Mouse (Mus musculus): ENCODE data around the gene Fzd2. TPM values are rescaled to one million over a fixed set of nuclear protein-coding genes. Genes with fewer than 3 reads are reported as not detected.

Gene Fzd2
- total RNA-seq, 2 experiments from 2014 or later, result 9.3 to 11.3 TPM

- DNase-seq (ENCODE audit: low spot score in 2 of 2), result no peak
- intact Hi-C loops (cut with DNase I), result no loop called here
Measured at GRCm38 (mm10) chr11:102609483-102609882, 5.3 kb downstream of the Fzd2 start.

DNA sequence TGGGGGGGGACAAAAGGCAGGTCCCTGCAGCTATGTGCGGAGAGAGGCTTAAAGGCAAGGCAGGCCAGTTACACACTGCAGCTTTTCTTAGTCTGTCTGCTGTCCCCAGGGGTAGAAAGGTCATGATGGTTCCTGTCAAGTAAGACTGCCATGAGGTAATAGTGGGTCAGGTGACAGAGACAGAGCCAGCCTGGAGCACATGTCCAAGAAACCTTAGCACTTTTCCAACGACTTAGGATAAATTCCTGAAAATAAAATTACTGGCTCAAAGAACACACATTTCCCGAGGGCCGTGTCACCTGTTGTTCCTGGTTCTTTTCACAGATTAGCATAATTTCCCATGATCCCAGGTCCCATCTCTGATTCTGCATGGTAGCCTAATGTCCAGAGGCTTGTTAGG is 6.1 kb downstream of the Fzd2 start:
- intact Hi-C loops (cut with DNase I), result no loop called here
- no peak for DNase-seq (ENCODE audit: low spot score in 2 of 2)

DNA sequence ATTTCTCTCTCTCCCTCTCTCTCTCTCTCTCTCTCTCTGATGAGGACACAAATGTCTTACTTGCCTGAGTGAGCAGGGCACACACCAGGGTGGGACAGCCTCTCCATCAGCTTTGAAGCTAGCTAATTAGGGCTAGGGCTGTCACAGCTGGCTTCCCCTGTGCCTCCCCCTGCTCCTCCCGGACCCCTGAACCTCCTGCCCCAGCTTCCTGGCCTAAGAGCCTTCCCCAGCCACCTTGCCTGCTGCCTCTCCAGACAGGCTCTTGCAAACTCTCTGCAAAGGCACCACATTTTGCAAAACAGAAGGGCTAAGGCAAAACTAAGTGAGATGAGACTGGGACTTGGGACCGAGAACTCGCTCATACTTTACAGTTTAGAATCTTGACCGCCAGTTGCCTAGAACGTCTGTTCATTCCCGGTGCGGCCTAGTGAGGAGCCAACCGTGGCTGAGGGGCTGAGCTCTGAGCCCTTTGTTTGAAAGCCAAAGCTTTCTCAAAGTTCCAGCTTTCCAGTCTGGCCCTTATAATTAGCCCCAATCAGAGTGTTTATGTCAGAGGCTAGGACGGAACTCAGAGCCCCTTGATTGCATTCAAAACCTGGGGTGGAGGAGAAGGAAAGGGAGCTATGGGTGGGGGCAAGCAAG is 6.6 kb downstream of the Fzd2 start:
- no peak for DNase-seq (ENCODE audit: low spot score in 2 of 2)
- intact Hi-C loops (cut with DNase I), result no loop called here

DNA sequence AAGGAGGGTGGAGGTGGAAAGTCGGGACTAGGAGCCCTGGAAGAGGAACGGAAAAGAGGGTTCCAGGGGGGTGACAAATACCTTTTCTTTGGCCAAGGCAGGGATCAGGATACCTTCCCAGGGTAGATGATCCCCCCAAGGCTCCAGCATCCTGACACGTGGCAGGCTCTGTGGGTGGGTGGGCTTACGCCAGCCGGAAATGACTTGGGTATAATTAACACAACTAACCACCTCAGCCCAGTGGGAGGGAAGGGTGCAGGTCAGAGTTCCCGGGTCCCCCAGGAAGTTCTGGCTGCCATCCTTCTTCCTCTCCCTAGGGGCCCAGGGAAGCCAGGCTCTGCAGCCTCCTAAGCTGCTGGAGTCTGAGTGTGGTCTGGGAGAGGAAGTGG is 7.1 kb downstream of the Fzd2 start:
- no peak for DNase-seq (ENCODE audit: low spot score in 2 of 2)
- intact Hi-C loops (cut with DNase I), result no loop called here

- DNase-seq (ENCODE audit: low spot score in 2 of 2), result no peak
- intact Hi-C loops (cut with DNase I), result no loop called here
Measured at GRCm38 (mm10) chr11:102619449-102619848, 15.3 kb downstream of the Fzd2 start.

DNA sequence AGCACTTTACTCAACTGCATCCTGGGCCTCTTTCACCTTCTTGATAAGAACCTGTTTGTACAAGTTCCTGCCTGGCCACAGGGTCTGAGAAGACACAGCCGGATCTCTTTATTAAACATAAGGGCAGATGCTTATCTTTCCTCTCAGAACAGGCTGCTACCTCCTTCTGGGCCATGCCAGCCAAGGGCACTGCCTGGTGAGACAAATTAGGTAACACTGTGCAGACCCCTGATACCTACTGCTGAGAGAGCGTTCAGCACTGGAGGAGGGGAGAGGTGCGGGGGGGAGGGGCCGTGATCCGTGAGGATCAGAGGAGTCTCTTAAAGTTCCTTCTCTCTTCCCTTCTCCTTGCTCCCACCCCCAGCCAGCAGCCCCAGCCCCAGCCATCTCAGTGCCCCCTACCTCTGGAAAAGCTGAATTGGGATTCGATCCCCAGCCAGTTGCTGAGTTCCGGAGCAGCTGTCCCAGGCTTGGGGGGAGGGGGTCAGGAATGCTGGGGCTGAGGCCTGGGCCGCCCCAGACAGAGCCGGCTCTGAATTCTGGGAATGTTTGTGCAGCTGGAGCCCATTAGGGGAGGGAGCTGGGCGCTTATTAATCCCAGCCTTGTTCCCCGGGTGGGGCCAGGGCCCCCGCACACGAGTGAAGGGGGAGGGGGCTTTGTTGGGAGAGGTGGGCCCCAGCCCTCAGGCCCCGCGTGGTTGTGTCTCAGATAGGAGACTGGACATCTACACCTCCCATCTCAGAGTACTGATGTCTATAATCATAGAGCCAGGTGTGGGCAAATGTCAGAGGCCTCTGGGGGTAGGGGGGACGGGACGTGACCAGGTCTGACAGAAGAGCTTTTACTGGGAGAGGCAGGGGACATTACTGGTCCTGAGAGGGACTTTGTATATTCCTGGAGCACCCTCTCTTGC is 19.9 kb downstream of the Fzd2 start:
- no peak for DNase-seq (ENCODE audit: low spot score in 2 of 2)

DNA sequence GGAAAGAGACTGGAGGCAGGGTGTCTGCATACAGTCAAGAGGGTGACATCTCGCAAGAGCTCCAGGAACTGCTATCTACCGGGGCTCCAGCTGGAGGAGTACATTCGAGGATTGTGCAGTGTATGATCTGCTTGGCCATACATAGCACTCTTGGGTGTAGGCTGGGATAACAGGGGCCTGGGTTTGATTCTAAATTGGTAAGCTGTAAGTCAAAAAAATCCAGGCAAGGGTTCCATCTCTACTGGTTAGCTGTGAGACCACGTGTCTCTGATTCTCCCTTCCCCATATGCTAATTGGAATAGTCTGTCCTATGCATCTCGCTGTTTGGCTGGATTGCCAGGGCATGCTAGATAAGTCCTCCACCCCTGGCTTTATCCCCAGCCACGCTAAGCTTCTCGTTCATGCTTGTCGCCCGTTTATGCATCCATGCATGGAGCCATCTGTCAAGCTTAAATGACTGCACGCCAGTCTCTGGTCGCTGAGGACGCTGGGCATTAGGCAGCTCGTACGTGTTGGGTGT is 20.8 kb downstream of the Fzd2 start:
- intact Hi-C loops (cut with DNase I), result no loop called here
- no peak for DNase-seq (ENCODE audit: low spot score in 2 of 2)

More for the DNA sequence above, 19.9 kb downstream of the Fzd2 start:
- intact Hi-C loops (cut with DNase I), result no loop called here

DNA sequence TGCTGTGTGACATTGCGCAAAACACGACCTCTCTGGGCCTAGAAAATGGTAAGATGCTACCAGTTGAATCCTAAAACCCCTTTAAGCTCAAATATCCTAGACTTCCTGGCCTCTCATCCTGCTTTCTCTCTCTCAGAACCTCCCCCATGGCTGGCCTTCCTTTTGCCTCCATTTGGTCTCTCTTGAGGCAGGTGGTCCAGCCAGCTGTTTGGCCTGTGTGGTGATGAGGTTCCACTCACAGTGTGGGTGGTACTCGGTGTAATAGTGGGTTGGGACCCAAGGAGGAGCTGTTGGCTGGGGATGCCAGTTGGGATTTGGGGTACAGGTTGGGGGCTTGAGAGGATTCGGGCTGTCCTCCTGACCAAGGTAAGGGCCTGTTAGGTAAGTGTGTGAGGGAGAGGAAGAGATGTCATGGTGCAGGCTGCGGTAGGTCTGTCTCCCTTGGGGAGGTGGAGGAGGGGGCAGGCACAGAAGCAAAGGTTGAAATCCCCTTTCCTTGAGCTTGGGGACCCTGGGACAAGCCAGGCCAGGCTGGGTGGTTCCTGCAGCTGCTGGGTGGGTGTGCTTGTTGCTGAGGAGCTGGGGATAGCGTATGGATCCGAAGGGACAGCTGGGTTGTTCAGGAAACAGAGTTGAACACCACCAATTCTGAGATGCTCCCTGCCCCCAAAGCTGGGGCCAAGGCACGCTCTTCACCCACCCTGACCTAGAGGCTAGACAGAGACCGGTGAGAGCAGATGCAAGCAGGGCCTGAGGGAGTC is 23.2 kb downstream of the Fzd2 start:
- intact Hi-C loops (cut with DNase I), result no loop called here
- DNase-seq (ENCODE audit: low spot score in 2 of 2), result no peak

GRCm38 (mm10) chr11:102628529-102628928 is 24.3 kb downstream of the Fzd2 start:
- intact Hi-C loops (cut with DNase I), result no loop called here
- DNase-seq (ENCODE audit: low spot score in 2 of 2), result no peak

DNA sequence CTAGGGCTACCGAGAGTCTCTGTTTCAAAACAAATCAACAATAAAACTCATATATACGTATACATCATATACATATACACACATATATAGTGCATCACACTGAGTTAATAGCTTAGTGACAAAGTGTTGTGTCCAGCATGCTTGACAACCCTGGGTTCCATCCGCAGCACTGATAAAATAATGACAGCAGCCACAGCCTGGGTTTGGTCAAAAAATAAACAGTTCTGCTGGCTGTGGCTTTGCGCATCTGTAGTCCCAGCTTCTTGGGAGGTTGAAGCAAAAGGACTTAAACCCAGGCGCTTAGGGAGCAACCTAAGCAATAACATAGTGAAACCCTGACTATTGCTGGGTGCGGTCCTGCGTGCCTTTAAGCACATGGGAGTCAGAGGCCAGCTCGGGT is 25.2 kb downstream of the Fzd2 start:
- intact Hi-C loops (cut with DNase I), result no loop called here
- DNase-seq (ENCODE audit: low spot score in 2 of 2), result no peak

GRCm38 (mm10) chr11:102630731-102631130 is 26.5 kb downstream of the Fzd2 start:
- no peak for DNase-seq (ENCODE audit: low spot score in 2 of 2)
- intact Hi-C loops (cut with DNase I), result no loop called here

DNA sequence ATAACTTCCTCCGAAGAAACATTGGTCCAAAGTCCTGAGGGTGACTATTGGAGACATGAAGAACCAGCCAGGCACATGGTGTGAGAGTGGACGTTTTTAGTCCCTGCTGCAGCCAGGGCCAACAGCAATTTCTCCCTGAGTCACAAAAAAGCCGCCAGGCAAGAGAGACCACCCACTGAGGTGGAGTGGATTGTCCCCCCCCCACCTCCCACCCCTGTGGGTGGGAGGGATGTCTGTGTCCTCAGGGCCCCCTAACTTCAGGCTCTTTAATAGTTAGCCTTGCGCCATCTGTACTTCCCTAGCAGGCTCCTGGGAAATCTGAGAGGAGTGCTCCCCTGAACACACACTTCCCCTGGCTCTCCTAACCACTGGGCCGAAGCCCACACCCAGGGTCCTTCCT is 27.0 kb downstream of the Fzd2 start:
- DNase-seq (ENCODE audit: low spot score in 2 of 2), result no peak
- intact Hi-C loops (cut with DNase I), result no loop called here

- intact Hi-C loops (cut with DNase I), result no loop called here
Measured at GRCm38 (mm10) chr11:102632725-102633124, 28.5 kb downstream of the Fzd2 start.

DNA sequence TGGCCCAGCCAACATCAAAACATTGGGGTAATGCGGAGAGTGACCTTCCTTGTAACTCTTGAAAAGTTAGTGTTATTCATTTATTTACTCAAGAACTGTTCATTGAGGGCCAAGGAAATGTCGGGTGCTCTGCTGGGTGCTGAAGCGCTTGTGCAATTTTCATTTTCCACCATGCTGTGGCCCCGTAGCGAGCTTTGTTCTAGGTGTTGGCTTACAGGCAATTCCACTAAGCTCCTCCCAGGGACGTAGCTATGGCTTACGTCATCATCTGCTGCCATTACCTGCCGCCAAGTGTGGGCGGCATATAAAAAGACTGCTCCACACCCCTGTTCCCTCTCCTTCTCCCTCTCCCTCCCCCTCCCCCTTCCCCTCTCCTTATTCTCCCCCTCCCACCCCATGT is 29.2 kb downstream of the Fzd2 start:
- intact Hi-C loops (cut with DNase I), result no loop called here
- no peak for DNase-seq (ENCODE audit: low spot score in 2 of 2)

More at GRCm38 (mm10) chr11:102632725-102633124, 28.5 kb downstream of the Fzd2 start:
- DNase-seq (ENCODE audit: low spot score in 2 of 2), result no peak

DNA sequence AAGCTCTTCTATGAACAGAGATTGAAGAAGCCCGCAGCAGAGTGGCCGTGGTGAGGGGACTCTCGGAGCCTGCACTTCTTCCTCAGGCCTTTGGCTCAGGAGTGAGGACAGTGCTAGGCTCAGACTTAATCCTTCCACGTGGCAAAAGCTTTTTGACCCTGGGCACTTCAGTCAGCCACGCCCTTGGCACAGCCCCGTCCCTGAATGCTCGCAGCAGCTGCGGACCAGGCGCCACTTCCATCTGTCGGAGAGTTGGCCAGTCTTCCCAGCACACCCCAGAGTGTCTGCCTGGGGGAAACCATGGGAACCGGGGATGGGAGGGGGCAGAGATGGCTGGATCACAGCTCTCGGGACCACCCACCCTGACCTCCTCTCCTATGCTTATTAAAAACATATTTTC is 32.7 kb downstream of the Fzd2 start:
- intact Hi-C loops (cut with DNase I), result no loop called here
- no peak for DNase-seq (ENCODE audit: low spot score in 2 of 2)

GRCm38 (mm10) chr11:102643891-102644382 is 39.7 kb downstream of the Fzd2 start:
- intact Hi-C loops (cut with DNase I), result no loop called here
- no peak for DNase-seq (ENCODE audit: low spot score in 2 of 2)

GRCm38 (mm10) chr11:102646226-102646625 is 42.0 kb downstream of the Fzd2 start:
- intact Hi-C loops (cut with DNase I), result no loop called here
- DNase-seq (ENCODE audit: low spot score in 2 of 2), result no peak

DNA sequence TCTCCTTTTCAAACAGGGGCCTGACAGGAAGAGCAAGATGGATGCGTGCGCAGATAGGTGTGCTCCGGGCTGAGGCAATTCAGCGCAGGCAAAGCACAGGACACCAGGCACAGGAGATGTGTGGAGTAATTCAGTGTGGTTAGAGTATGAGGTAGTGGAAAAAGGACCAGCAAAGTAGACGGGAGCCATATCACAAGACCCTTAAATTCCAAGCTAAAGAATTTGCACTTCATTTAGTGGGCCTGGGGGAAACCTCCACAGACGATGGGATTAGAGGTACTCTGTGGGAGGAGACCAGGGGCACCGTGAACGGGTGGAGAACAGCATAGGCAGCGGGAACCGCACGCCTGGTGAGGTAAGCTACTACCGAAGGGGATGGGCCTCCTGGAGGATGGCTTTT is 43.7 kb downstream of the Fzd2 start:
- no peak for DNase-seq (ENCODE audit: low spot score in 2 of 2)
- intact Hi-C loops (cut with DNase I), result loop anchor here (2.0 kb wide), 1 partner anchor 165 kb away; no protein-coding TSS in a partner anchor

DNA sequence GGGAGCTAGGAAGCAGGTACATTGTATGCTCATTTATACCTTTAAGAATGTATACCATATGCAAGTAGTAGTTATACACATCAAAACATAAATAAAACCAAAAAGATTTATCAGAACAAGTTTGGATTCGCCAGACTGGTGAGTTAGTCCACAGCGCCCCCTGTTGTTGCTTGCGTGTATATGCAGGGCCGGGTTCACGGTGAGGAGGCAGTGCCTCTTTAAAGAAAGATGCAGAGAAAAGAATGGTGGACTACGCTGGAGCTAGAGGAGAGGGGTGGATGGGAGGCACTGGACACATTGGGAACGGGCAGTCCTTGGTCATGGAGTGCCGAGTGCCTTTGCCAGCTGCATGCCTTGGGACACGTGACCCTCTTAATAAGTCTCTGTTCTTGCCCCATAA is 47.2 kb downstream of the Fzd2 start:
- peak; percentile 66 to 77 for DNase-seq (ENCODE audit: low spot score in 2 of 2)
- intact Hi-C loops (cut with DNase I), result loop anchor here (1.0 kb wide), 1 partner anchor 79 kb away; no protein-coding TSS in a partner anchor

GRCm38 (mm10) chr11:102652844-102653243 is 48.6 kb downstream of the Fzd2 start:
- intact Hi-C loops (cut with DNase I), result no loop called here
- DNase-seq (ENCODE audit: low spot score in 2 of 2), result no peak
